Mouse (Mus musculus): ENCODE data around the gene Tbc1d2. TPM values are rescaled to one million over a fixed set of nuclear protein-coding genes. Genes with fewer than 3 reads are reported as not detected.

Gene Tbc1d2
- polyA plus RNA-seq, 1 experiment, result 1.0 TPM

DNA sequence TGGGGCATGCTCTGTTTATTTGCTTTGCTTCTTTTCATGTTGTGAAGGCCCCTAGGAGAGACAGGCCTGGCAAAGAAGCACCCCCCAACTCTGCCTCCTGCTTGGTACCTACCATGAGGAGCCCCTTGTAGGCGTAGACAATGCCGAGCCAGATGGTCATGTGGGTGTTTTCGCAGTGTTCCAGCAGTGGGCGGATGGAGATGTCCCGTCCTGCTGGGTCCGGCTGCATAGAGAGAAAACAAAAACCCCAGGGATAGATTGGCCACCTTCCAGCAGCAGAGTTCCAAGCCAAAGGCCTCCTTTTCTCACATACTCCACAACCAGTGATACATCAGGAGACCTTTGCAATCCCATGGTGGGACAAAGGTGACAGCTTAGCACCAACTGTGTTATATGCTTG is 34.2 kb upstream of the Tbc1d2 start:
- 88% methylated on average over 6 of the region's 6 CpGs for WGBS
- H3K36me3 ChIP-seq (ENCODE audit: control insufficient read depth, insufficient read depth, low read length), result no peaks in the 10 kb centered on the region
- TF ChIP-seq CTCF (IDR thresholded peaks at IDR 0.05; ENCODE audit: extremely low read depth, insufficient read depth, insufficient read length, insufficient replicate concordance), result no peak
- no peak for TF ChIP-seq POLR2A (IDR thresholded peaks at IDR 0.05; ENCODE audit: low read depth, low read length)
- H3K27ac ChIP-seq (ENCODE audit: insufficient read depth, low read length), result no peak overlapping the region
- no peaks in the 10 kb centered on the region for H3K27me3 ChIP-seq (ENCODE audit: control insufficient read depth, insufficient read depth, low read length)
- no peaks in the 10 kb centered on the region for H3K4me1 ChIP-seq (ENCODE audit: control insufficient read depth, insufficient read depth, insufficient read length)
- no peak for DNase-seq (ENCODE audit: low read depth in 1 of 2, low spot score in 2 of 2)
- H3K4me3 ChIP-seq (ENCODE audit: extremely low read depth, insufficient read depth, insufficient read length), result no peak overlapping the region

- no peak overlapping the region for H3K4me3 ChIP-seq (ENCODE audit: extremely low read depth, insufficient read depth, insufficient read length)
- no peak for DNase-seq (ENCODE audit: low read depth in 1 of 2, low spot score in 2 of 2)
- no peak overlapping the region for H3K27ac ChIP-seq (ENCODE audit: insufficient read depth, low read length)
- H3K4me1 ChIP-seq (ENCODE audit: control insufficient read depth, insufficient read depth, insufficient read length), result no peaks in the 10 kb centered on the region
- no peak for TF ChIP-seq CTCF (IDR thresholded peaks at IDR 0.05; ENCODE audit: extremely low read depth, insufficient read depth, insufficient read length, insufficient replicate concordance)
- no peak for TF ChIP-seq POLR2A (IDR thresholded peaks at IDR 0.05; ENCODE audit: low read depth, low read length)
- H3K27me3 ChIP-seq (ENCODE audit: control insufficient read depth, insufficient read depth, low read length), result no peaks in the 10 kb centered on the region
- H3K36me3 ChIP-seq (ENCODE audit: control insufficient read depth, insufficient read depth, low read length), result no peaks in the 10 kb centered on the region
- 50% methylated on average over 3 of the region's 3 CpGs for WGBS
These were observed 26.6 kb upstream of the Tbc1d2 start for GRCm38 (mm10) chr4:46676646-46677045.

DNA sequence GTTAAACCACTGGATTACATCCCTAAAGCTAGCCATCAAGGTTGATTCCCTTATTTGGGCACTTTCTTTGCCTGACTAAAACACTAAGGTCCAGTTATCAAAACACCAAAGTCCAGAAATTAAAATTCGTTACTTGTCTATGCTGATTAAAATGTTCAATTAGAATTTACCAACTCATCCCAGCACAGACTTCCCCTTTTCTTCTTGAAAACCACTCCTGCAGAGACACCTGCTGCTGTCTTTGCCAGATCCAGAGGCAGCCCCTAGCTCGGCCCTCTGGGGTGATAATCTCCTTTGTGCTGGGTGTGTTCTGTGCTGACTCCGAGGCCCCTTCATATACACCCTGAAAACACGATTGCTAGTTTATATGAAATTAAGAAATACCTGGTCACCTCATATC is 26.0 kb upstream of the Tbc1d2 start:
- 22% methylated on average over 4 of the region's 4 CpGs for WGBS
- no peak overlapping the region for H3K4me3 ChIP-seq (ENCODE audit: extremely low read depth, insufficient read depth, insufficient read length)

GRCm38 (mm10) chr4:46675272-46675785 is 25.3 kb upstream of the Tbc1d2 start:
- no peaks in the 10 kb centered on the region for H3K4me1 ChIP-seq (ENCODE audit: control insufficient read depth, insufficient read depth, insufficient read length)
- no peak overlapping the region for H3K4me3 ChIP-seq (ENCODE audit: extremely low read depth, insufficient read depth, insufficient read length)
- WGBS, result 31% methylated on average over 11 of the region's 11 CpGs
- H3K27ac ChIP-seq (ENCODE audit: insufficient read depth, low read length), result no peak overlapping the region
- no peaks in the 10 kb centered on the region for H3K36me3 ChIP-seq (ENCODE audit: control insufficient read depth, insufficient read depth, low read length)
- no peak for TF ChIP-seq CTCF (IDR thresholded peaks at IDR 0.05; ENCODE audit: extremely low read depth, insufficient read depth, insufficient read length, insufficient replicate concordance)
- no peak for TF ChIP-seq POLR2A (IDR thresholded peaks at IDR 0.05; ENCODE audit: low read depth, low read length)
- no peaks in the 10 kb centered on the region for H3K27me3 ChIP-seq (ENCODE audit: control insufficient read depth, insufficient read depth, low read length)
- no peak for DNase-seq (ENCODE audit: low read depth in 1 of 2, low spot score in 2 of 2)

More for the DNA sequence above, 26.0 kb upstream of the Tbc1d2 start:
- H3K4me1 ChIP-seq (ENCODE audit: control insufficient read depth, insufficient read depth, insufficient read length), result no peaks in the 10 kb centered on the region
- DNase-seq (ENCODE audit: low read depth in 1 of 2, low spot score in 2 of 2), result no peak
- TF ChIP-seq CTCF (IDR thresholded peaks at IDR 0.05; ENCODE audit: extremely low read depth, insufficient read depth, insufficient read length, insufficient replicate concordance), result no peak
- TF ChIP-seq POLR2A (IDR thresholded peaks at IDR 0.05; ENCODE audit: low read depth, low read length), result no peak
- H3K27ac ChIP-seq (ENCODE audit: insufficient read depth, low read length), result no peak overlapping the region
- H3K36me3 ChIP-seq (ENCODE audit: control insufficient read depth, insufficient read depth, low read length), result no peaks in the 10 kb centered on the region
- H3K27me3 ChIP-seq (ENCODE audit: control insufficient read depth, insufficient read depth, low read length), result no peaks in the 10 kb centered on the region

DNA sequence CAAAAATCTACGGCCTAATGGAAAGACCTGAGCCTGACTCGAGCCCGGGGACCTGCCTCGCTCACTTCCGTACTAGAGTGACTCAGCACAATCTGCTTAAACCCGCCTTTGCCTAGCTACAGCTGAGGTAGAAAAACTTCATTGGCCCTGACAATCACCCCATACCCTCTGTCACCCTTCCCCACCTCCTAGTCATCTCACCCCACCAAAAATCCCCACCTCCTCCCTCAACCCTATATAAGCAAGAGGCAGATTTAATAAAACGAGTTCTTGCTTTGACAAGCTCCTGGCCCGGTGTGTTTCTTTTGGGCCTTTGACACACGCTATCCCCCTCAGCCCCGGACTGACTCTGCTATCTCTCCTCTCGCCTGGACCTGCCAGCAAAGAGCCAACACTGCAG is 18.6 kb upstream of the Tbc1d2 start:
- Histone ChIP-seq H3K4me1 (ENCODE audit: control insufficient read depth, insufficient read depth, insufficient read length) (peaks cover 4% of the 10 kb centered on the region), H3K27me3 (ENCODE audit: control insufficient read depth, insufficient read depth, low read length) (no peaks in the 10 kb centered on the region), H3K4me3 (ENCODE audit: extremely low read depth, insufficient read depth, insufficient read length) (no peak overlapping the region), H3K27ac (ENCODE audit: insufficient read depth, low read length) (no peak overlapping the region), H3K36me3 (ENCODE audit: control insufficient read depth, insufficient read depth, low read length) (no peaks in the 10 kb centered on the region)
- DNase-seq (ENCODE audit: low read depth in 1 of 2, low spot score in 2 of 2), result no peak
- WGBS, result 56% methylated on average over 11 of the region's 11 CpGs
- TF ChIP-seq CTCF (IDR thresholded peaks at IDR 0.05; ENCODE audit: extremely low read depth, insufficient read depth, insufficient read length, insufficient replicate concordance) (no peak), POLR2A (IDR thresholded peaks at IDR 0.05; ENCODE audit: low read depth, low read length) (no peak)

DNA sequence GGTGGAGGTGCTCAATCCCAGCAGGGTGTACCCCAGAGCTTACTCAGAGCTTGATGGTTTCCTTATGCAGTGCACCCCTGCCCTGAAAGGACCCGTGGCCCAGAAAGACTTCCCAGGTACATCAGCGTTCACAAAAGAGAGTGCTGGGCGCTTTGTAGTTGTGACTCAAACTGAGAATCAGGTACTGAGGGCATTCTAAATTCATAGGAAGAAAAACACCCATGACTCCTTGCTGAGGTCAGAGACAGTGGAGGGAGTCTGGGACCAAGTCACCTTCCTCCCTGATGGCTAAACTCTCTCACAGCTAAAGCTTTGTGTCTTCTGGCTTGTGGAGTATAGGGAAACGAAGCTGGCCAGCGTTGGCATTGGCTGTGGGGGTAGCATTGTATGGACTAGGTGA is 16.4 kb upstream of the Tbc1d2 start:
- no peak overlapping the region for H3K4me3 ChIP-seq (ENCODE audit: extremely low read depth, insufficient read depth, insufficient read length)
- peaks cover 4% of the 10 kb centered on the region for H3K4me1 ChIP-seq (ENCODE audit: control insufficient read depth, insufficient read depth, insufficient read length)
- DNase-seq (ENCODE audit: low read depth in 1 of 2, low spot score in 2 of 2), result no peak
- H3K27ac ChIP-seq (ENCODE audit: insufficient read depth, low read length), result no peak overlapping the region
- no peaks in the 10 kb centered on the region for H3K36me3 ChIP-seq (ENCODE audit: control insufficient read depth, insufficient read depth, low read length)
- TF ChIP-seq POLR2A (IDR thresholded peaks at IDR 0.05; ENCODE audit: low read depth, low read length), result no peak
- no peak for TF ChIP-seq CTCF (IDR thresholded peaks at IDR 0.05; ENCODE audit: extremely low read depth, insufficient read depth, insufficient read length, insufficient replicate concordance)
- no peaks in the 10 kb centered on the region for H3K27me3 ChIP-seq (ENCODE audit: control insufficient read depth, insufficient read depth, low read length)
- 81% methylated on average over 5 of the region's 5 CpGs for WGBS

GRCm38 (mm10) chr4:46665371-46665774 is 15.4 kb upstream of the Tbc1d2 start:
- Histone ChIP-seq H3K27ac (ENCODE audit: insufficient read depth, low read length) (no peak overlapping the region), H3K4me1 (ENCODE audit: control insufficient read depth, insufficient read depth, insufficient read length) (peaks cover 4% of the 10 kb centered on the region), H3K36me3 (ENCODE audit: control insufficient read depth, insufficient read depth, low read length) (no peaks in the 10 kb centered on the region), H3K4me3 (ENCODE audit: extremely low read depth, insufficient read depth, insufficient read length) (no peak overlapping the region), H3K27me3 (ENCODE audit: control insufficient read depth, insufficient read depth, low read length) (no peaks in the 10 kb centered on the region)
- WGBS, result 13% methylated on average over 5 of the region's 8 CpGs
- TF ChIP-seq POLR2A (IDR thresholded peaks at IDR 0.05; ENCODE audit: low read depth, low read length) (no peak), CTCF (IDR thresholded peaks at IDR 0.05; ENCODE audit: extremely low read depth, insufficient read depth, insufficient read length, insufficient replicate concordance) (no peak)
- no peak for DNase-seq (ENCODE audit: low read depth in 1 of 2, low spot score in 2 of 2)

All from spleen, adult 2 months (tissue).